Mouse (Mus musculus) cerebellum, postnatal 10 days (tissue): Measurements from ENCODE around the gene Peg10.
"Not testable (repeated sequence)": the region's sequence is repeated elsewhere in the genome, so short reads cannot be mapped to it uniquely, and the experiment has no call there.

Experiments used
- DNase-seq, 2 experiments: peaks; one replicate each; pipeline ENCODE4 v3.0.0; 2021; ENCODE audit warnings: mixed read lengths in 2 of 2

Peg10 gene

GRCm38 (mm10) chr6:4749091-4749490, 2.0 kb downstream of the Peg10 start:
- peak; percentile 96 to 98 for DNase-seq

DNA sequence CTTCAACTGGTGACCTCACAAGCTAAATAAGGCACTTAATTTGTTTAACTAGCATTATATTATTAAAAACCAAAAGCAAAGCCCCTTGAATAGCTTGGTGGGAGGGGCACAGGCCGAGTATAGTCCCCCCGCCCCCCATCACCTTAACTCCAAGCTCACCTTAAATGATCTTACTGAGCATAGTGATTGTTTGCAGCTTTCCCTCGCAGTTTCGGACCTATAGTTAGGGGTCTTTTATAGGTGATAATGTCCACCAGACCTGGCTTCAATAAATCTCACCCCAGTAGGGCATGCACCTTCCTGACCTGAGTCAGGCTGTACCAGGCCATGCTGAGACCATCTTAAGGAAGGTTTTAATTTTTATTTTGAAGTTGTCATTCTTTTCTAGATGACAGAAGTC, 4.2 kb downstream of the Peg10 start:
- DNase-seq, result no peak

DNA sequence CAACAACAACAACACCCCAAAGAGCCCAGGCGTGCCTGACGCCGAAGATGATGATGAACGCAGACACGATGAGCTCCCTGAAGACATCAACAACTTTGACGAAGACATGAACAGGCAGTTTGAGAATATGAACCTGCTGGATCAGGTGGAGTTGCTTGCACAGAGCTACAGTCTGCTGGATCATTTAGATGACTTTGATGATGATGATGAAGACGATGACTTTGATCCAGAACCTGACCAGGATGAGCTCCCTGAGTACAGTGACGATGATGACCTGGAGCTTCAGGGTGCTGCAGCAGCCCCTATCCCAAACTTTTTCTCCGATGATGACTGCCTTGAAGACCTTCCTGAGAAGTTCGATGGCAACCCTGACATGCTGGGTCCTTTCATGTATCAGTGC, 7.2 kb downstream of the Peg10 start:
- no peak for DNase-seq

- DNase-seq, result no peak
These were observed 7.8 kb downstream of the Peg10 start for GRCm38 (mm10) chr6:4754886-4755285.

GRCm38 (mm10) chr6:4761415-4762142, 14.5 kb downstream of the Peg10 start:
- not testable (repeated sequence) for DNase-seq

DNA sequence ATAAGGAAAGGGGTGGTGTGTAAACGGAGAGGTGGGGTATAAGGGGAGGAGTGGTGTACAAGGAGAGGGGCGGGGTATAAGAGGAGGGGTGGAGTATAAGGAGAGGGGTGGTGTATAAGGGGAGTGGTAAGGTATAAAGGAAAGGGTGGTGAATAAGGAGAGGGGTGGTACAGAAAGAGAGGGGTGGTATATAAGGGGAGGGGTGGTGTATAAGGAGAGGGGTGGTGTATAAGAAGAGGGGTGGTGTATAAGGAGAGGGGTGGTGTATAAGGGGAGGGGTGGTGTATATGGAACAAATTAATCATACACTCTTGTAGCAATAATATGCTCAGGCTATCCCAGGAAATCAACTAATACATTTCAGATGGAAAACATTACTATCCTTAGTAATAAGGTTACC, 15.1 kb downstream of the Peg10 start:
- DNase-seq, result no peak

DNA sequence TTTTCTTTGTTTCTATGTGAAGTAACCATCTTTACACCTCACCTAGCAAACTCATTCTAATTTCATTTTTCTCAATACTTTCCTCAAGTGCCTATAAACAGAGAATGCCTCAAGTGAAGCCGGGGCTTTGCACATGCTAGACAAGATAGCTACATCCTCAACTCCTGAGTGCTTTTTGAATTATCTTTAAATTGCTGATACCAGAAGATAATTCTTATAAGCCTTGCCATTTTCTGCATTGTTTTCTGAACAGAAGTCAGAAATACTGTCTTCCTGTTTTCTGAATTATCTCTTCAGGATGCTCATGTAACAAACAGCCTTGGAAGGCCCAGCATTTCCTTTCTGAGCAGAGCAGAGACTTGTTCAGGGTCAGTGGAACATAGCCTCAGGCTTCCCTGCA, 49.2 kb downstream of the Peg10 start:
- DNase-seq, result no peak

DNA sequence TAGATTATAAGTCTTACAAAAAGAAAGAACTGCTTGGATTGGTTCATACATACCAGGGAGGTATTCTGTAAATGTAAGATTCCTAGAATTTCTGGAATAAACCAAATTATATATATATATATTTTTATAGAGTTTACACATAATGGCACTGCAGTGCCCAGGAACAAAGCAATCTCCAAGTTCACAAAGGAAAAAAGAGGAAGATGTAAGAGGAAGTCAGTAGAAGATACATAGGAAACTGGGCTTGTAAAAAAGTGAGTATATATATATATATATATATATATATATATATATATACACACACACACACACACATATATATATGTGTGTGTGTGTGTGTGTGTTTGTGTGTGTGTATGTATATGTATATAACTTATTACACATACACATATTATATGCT, 50.2 kb downstream of the Peg10 start:
- DNase-seq, result not testable (repeated sequence)

- no peak for DNase-seq
These were observed 51.3 kb downstream of the Peg10 start for GRCm38 (mm10) chr6:4798382-4798781.

DNA sequence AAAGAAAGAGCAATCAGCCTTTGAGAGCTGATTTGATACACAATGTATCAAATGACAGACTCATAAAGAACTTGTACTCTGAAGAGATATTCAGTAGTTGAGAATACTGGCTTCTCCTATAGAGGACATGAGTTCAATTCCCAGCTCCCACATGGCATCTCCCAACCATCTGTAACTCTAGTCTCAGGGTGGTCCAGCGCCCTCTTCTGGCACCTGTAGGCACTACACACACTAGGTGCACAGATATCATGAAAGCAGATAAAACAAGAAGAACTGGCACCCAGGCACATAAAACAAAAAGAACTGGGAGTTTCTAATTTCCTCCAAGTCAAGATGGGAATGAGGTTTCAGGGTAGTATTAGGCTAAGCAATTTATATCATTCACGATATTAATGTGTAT, 52.3 kb downstream of the Peg10 start:
- DNase-seq, result no peak

GRCm38 (mm10) chr6:4806981-4807380, 59.9 kb downstream of the Peg10 start:
- no peak for DNase-seq
